Mouse (Mus musculus) ovary, adult 18-20 months (tissue): ENCODE results near the gene Tmtc2.
A peak's percentile ranks its signal among the peaks of the same experiment; 100 is the strongest.

Experiments
- DNase-seq: peaks from one replicate; pipeline ENCODE4 v3.0.0; 2022; ENCODE audit warnings: low spot score, mixed read lengths

Tmtc2 gene

DNA sequence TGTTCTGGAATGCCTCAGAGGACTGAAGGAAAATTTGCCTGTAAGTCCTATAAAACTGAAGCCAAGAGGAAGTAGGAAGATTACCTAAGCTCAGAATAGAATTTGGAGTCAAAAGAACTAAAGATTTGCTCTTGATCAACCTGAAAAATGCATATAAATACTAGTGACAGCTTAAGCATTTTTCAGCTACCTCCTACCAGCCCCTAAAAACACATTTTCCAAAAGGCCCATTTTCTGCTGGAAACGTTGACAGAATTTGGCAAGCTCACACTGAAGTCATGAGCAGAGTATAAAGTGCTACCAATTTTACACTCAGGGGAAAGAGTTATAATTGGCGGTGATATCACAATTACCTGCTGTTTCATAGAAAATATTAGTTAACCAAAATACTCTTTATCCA lies 285.8 kb downstream of the Tmtc2 start:
- DNase-seq: no peak

DNA sequence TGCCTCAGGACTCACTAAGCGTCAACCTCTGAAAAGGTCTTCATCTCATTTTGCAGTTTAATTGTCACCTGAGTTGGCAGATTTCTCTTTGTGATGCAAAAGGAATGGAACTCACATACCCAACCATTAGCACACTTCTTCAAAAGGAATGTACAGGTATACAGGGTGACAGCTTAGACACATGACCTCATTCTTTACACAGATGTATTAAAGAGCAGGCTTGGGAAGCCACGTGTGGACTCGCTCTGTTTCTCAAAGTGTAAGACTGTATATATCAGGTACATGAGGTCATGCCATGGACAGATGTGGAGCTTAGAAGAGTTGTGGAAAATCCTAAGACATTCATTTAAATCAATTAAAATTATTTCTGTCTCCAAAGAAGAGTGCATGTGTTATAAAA lies 286.7 kb downstream of the Tmtc2 start:
- no peak for DNase-seq

DNA sequence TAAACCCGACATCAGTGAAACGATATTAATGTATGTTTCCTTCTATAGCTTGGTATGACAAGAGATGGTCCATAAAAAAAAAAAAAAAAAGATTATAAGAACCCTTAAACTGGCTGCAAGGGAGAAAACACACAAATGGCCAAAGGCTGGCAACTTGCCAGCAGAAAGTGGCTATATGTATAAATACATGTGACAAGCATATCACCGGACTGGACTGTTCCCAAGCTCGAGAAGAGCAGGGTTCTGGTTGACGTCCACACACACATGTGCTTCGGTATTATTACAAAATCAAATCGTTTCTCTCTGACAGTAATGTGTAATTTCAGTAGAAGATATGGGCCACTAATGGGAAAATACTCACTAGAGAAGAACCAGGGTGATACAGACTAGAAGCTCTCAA lies 287.2 kb downstream of the Tmtc2 start:
- DNase-seq: no peak

DNA sequence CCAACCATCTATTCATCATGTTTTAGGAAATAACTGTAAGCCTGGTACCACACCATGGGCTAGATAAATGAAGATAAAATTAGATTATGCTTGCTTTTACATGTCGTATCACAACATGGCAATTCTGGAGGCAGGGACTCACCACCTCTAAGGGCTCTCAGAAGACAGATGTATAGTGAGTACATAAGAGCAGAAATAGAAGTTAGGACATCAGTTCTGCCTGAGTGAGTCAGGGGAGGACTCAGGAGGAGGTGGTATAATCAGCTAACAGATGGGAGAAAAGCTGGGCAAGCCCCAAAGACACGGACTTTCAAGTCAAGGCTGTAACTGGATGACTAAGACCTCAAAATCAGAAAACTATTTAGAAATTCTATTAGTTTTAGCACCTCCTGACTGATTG lies 288.0 kb downstream of the Tmtc2 start:
- DNase-seq: no peak

DNA sequence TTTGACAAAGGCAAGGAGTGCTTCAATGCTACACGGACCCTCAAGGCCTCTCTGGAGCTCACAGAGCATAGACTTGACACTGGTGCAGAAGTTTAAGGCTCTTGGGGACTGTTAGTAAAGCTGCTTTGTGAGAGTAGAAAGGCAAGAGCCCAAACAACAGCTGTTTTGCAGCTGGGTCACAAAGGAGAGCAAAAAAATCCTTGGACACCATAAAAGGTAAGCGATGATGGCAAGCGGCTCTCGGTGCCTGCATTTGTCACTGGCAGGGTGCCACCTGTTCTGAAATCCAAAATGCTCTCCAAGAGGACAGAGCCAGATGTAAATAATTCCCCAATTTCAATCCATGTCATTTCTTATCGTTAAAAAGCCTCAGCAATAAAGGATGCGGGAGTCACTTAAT lies 290.1 kb downstream of the Tmtc2 start:
- DNase-seq: peak; percentile 22

DNA sequence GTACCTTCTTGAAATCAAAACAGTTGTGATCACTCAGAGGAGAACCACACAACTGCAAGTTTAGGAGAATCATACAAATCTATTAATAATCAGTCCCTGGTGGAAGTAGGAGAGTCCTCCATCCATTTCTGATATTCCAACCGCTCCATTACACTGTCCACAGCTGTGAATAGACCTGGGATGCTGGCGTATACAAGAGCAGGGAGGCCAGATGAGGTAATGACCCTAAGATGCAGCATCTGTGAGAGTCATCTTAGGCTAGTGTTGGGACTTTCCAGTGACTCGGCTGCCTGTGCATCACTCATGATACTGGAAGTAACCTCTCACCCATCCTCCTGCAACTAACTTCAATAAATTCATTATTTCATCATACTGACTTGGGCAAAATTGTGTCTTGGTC lies 293.3 kb downstream of the Tmtc2 start:
- DNase-seq: no peak

DNA sequence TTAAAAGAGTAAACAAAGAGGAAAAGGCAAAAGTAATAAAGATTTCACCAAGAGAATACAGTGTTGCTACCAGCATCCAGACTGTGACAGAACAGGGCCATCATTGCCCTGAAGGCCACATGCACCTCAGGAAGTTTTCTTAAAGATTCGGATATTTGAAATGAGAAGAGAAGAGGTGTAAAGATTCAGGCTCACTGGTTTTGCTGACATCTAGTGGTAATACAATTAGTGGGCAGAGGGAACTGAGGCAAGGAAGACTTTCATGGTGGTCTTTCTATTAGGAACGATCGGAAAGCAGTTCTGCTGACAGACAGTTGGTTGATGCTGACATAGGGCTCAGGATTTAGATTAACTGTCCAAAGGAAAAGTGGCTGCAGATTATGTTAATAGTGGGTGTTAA lies 314.2 kb downstream of the Tmtc2 start:
- no peak for DNase-seq

DNA sequence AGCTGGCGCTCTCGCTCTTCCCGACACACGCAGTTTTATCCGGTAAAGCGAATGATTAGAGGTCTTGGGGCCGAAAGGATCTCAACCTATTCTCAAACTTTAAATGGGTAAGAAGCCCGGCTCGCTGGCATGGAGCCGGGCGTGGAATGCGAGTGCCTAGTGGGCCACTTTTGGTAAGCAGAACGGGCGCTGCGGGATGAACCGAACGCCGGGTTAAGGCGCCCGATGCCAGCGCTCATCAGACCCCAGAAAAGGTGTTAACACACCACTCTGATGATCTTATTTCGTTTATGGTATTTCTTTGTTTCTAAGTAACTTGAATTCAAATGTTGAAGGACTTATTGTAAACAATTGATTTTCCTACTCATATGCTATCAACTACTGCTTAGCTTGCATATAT lies 336.0 kb downstream of the Tmtc2 start:
- peak; percentile 2 for DNase-seq

DNA sequence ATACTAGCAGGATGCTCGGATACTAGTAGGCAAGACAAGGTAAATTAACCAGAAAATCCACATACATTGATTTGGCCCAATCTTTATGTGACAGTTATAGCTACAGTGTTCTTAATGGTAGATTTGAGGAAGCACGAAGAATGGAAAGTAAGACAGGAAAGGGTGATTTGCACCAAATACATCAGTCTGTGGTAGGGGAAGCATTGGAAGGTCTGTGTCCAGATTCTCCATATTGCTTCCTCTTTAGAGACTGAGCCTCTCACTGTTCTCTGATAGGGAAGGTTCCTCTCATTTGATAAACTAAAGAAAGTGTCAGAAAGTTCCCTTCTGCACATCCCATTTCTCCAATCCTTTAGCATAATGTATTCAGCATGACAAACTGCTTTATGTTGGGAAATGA lies 341.4 kb downstream of the Tmtc2 start:
- DNase-seq: no peak

DNA sequence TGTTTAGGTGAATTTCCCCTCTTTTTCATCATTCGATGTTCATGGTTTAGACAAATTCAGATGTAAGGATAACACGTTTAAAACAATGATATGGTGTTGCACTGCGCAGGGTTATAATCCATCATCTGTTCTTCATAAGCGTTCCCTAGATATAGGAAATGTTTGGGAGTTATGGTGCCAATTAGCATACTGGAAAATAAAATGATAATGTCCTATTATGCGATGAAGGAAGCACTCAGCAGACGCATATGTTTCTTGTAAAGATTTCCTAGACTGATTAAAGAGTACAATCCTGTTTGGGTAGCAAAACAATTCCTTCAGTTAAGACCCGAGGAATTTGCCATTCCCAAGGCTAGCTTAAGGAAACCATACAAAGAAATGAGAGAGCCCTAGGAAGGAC lies 343.8 kb downstream of the Tmtc2 start:
- no peak for DNase-seq

DNA sequence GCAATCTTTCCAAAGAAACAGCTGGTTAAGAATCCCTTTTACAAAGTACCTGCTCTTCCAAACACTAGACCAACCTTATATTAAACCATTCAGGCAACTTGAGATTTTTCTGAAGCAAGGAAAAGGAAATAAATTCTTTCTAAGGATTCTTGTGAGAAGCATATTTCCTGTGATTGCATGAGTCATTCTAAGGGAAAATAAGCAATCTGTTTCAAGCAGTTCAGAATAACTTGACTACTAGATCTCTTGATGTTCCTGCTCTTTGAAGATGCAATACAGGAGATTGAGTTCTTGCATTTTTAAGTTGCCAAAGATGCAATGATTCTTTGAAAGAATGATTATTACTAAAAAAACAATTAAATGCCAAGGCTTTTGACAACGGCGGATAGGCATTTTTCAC lies 345.6 kb downstream of the Tmtc2 start:
- DNase-seq: no peak

DNA sequence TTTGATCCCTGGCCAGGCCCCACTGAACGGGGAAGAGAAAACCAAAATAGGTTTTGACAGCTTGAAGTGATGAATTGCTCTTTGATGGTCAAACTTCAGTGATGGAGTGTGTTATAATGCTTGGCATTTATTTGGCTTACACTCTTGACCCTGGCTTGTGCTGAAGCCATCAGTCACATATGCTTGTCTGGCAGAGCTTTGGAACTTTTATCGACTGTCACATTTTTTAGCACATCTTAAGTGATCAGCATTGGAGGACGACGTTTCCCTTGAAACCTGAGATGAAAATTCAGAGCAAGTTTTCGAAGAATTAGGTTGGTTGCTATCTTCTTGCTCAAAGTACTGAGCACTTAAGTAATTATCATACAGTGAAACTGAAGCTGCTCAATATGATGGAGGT lies 346.6 kb downstream of the Tmtc2 start:
- no peak for DNase-seq

DNA sequence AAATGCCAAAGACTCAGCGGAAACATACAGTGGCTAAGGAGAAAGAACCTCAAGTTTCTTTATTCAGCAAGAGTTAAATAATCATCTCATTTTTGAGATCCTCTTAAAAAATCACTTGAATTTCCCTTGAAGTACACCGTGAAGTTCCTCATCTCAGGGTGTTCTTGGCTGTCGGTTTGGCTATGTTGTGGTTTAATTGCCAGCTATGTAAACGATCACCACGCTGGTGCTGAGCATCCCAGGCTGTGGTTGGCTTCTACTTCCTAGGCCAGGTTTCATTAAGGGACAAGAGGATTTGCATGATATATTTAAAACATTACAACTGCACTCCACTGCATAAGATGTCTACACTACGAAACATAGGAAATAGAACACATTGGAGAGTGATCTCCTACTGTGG lies 348.5 kb downstream of the Tmtc2 start:
- no peak for DNase-seq

DNA sequence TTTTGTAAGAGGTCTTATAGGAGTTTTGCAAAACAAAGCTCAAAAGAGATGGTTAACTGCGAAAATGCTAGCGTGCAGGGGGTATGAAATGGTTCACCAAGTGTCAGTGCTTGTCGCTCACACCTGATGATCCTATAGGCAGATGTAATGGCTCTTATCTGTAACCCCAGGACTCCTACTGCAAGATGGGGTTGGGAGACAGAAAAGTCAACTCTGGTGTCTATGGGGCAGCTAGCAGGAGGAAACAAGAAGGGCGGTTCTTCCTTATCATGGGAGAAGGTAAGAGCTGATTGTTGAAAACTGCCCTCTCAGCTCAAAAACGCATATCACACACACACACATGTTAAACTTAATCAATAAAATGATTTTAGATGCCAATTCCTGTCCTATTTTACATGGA lies 351.3 kb downstream of the Tmtc2 start:
- DNase-seq: no peak

DNA sequence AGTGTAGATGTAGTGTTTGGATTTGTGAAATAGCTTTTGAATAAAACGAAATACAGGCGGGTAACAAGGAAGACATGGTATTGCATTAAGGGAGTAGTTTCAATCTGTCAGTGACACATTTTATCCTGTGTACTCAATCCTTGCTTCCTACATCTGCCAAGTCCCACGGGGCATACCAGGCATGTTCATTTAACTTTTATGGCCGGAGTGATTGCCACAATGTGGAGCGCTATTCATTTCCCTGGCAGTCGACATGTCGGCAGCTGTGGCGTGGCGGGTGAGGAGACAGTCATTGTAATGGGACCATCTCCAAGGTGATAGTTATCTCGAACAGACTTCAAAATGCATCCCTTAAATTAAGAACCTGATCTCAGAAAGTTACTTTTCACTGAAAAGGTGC lies 372.8 kb downstream of the Tmtc2 start:
- no peak for DNase-seq

DNA sequence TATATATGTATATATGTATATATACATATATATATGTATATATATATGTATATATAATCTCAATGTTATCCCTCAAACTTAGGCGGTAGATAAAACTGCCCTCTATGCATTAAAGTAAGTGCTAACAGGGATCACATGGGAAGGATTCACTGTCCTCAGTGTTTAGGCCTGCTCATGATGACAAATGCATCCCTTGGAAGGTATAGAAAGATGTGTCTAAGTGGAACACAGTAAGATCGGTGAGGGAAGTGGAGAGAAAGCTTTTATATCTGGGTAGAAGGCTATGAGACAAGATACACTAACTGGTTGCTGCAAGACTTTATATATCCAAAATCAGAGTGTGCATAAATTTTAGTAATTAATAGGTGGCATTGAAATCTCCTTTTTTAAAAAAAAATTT lies 373.6 kb downstream of the Tmtc2 start:
- no peak for DNase-seq

DNA sequence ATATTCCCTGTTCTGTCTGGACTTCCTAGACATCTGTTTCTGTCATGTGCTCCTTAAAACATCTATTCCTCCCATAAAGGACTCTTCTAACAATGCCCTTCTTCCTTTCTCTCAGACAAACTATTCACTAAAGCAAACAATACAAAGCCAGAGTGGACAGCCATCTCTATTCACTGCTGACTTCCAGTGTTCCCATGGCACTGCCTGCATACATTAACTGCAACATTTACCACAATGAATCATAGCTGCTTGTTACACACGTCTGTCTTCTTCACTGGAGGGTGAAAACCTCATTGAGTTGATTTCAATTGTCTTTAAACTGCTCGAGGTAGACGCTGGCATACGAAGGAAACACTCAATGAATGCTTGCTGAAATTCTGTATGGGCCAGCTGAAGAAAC lies 374.2 kb downstream of the Tmtc2 start:
- DNase-seq: no peak

DNA sequence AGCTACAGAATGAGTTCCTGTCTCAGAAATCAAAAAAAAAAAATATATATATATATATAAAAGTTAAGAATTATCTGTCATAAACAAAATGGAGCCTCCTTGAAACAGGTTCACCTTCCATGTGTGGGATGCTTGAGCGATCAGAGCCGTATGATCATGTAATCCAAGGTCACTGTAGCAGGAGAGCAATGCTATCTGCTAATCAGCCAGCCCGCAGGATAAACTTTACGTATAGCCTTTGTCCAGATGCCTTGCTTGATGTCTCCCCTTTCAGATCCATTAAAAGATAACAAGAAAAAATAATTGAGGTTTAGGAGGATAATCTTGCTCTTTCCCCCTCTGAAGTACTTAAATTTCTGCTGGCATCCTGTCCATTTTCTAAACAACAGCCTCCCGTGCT lies 374.7 kb downstream of the Tmtc2 start:
- DNase-seq: no peak

DNA sequence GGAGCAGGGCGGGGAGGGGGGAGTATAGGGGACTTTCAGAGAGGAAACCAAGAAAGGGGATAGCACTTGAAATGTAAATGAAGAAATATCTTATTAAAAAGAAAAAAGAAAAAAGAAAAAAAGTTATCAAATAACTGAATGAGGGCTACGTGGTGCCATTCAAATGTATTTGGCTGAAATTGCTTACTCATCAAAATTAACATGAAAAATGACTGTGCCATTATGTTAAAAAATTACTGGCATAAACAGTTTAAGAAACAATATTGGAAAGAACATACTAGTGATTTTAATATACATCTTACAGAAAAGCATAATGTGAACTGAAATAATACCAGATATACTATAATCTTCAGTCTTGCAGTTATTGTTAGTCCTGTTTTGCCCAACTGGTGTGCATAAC lies 378.9 kb downstream of the Tmtc2 start:
- no peak for DNase-seq

DNA sequence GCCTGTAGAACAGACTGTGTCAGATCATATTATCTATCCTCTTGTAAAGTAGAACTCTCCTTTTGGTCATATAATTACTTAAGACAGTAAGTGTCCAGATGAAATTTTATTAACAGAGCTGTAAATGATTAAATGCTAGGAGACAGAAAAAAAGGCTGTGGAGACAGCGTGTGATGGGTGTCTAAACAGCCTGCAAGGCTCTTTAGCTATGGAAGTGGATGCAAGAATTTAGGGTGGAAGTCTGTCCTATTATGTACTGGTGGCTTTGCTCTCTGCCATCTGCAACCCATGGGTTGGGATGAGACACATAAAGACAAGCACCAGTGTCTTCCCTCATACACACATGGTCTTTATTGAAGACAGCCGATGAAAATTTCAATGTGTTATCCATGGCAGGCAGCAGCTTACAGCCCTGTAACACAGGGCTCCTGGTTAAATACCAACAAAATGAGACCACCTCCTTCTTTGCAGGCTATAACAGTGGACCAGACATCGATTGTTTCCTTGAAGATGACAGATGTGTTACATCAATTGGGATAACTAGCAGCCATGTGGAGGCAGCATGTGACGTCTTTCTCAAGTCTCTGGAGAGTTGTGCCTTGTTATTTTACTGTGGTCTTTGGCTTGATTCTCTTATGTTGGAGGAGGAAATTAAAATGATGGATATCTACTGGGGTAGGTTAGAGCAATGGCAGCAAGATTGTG lies 380.3 kb downstream of the Tmtc2 start:
- DNase-seq: no peak

DNA sequence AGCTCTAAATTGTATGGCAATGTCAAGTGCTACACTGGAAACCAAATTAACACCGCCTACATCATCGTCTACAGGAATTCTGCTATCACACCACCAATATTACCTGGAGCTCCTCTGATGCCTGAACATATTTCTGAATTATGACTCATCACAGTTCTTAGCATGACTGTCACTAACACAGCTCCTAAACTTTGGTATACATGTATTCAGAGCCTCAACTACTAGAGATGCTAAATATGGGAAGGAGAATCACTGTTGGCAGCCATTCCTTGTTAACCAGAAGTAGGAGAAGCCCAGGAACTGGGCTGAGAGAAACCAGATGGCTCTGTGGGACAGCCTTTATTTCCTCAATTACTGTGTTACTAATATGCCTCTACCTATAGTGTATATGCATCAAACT lies 382.2 kb downstream of the Tmtc2 start:
- DNase-seq: no peak

DNA sequence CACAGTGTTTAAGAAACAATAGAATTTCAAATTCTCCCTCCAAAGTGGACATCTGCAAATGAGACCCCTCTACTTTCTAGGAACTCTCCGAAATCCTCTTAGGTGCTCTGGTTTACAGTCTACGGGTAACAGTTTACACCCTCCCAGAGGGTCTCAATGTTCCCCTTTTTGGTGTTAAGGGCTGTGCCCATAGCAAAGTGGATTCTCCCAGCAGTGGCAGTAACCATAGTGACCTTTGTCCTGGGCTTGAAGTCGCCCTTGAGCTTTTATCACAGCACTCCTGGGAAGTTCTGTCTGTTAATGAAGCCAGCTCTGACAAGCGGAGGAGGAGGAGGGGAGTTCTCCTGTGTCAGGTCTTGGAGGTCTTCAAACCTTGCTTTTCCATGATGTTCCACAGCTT lies 384.5 kb downstream of the Tmtc2 start:
- no peak for DNase-seq

DNA sequence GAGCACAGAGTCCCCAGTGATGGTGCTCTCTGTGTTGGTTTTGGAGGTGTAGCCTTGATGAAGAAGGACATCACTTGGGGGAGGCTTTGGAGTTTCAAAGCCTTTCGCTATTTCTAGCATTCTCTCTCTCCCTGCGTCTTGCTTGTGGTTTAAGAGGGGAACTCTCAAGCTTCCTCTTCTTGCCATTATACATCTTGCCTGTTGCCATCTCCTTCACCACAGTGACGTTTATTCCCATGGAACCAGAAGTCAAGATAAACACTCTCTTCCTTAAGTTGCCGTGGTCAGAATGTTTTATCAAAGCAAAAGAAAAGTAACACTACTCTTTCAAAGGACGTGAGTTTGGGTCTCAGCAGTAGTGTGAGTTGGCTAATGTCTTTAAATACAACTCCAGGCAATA lies 387.6 kb downstream of the Tmtc2 start:
- DNase-seq: no peak

DNA sequence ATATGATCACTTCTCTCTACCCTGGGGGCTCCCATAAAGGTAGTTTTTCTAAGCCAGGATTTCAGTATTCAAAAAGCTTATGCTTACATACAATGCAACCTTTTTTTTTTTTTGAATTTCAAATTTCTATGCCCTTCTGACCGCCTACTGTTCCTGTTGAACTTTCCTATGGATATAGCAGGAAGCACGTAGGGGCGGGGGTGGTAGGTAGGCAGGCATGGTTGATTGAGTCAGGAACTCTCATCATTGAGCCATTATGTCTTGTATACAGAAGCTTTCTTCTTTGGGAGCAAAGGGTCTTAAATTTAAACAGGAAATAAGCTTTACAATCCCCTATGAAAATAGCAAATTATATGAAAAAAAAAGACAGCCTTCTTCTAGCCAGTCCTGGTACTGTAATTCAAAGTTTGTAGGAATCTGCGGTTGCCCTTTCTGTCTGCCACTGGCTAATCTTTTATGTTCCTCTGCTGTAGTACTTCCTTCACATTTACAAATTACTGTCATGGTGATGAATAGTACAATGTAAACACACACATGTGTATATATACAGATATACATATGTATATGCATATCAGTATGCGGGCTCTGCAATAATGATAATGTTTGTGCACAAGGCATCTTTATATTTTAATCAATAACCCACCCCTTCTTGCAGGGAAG lies 405.7 kb downstream of the Tmtc2 start:
- DNase-seq: no peak
